Mouse (Mus musculus) heart, embryonic 13.5 days (tissue): ENCODE data around the gene Tcf7. TPM values are rescaled to one million over a fixed set of nuclear protein-coding genes. Genes with fewer than 3 reads are reported as not detected.

Experiments used
- ATAC-seq: fragments of 200-750 bp; cut with Nextera tagmentation; 2 replicates; pipeline ENCODE4 v1.8.0; 2017; ENCODE audit warnings: moderate TSS enrichment; ENCODE audit not compliant: insufficient number of reproducible peaks, low FRiP score, low TSS enrichment; ENCODE audit errors: extremely low read depth
- H3K27ac ChIP-seq: fragments of 300-500 bp; sonication (generic); replicated peaks from 2 replicates; pipeline ENCODE4 v1.5.1; 2015; ENCODE audit warnings: moderate library complexity, mild to moderate bottlenecking, inconsistent platforms
- H3K27me3 ChIP-seq: fragments of 300-500 bp; sonication (generic); replicated peaks from 2 replicates; pipeline ENCODE4 v1.6.1; 2015; ENCODE audit warnings: mild to moderate bottlenecking, inconsistent platforms
- H3K36me3 ChIP-seq: fragments of 300-500 bp; sonication (generic); 2 replicates; pipeline ENCODE4 v1.6.1; 2015; ENCODE audit warnings: mild to moderate bottlenecking, inconsistent platforms
- H3K4me1 ChIP-seq: fragments of 300-500 bp; sonication (generic); 2 replicates; pipeline ENCODE4 v1.6.1; 2015; ENCODE audit warnings: inconsistent platforms
- H3K4me2 ChIP-seq: fragments of 300-500 bp; sonication (generic); 2 replicates; pipeline ENCODE4 v1.6.1; 2015; ENCODE audit warnings: inconsistent platforms, mild to moderate bottlenecking, moderate library complexity
- H3K4me3 ChIP-seq: fragments of 300-500 bp; sonication (generic); 2 replicates; pipeline ENCODE4 v1.5.1; 2015; ENCODE audit warnings: moderate library complexity, mild to moderate bottlenecking, inconsistent platforms
- H3K9ac ChIP-seq: fragments of 300-500 bp; sonication (generic); 2 replicates; pipeline ENCODE4 v1.6.1; 2015; ENCODE audit warnings: inconsistent platforms, mild to moderate bottlenecking, moderate library complexity
- H3K9me3 ChIP-seq: fragments of 300-500 bp; sonication (generic); 2 replicates; pipeline ENCODE4 v1.6.1; 2016; ENCODE audit warnings: inconsistent platforms
- WGBS: fragments of 180-500 bp; shearing (Covaris S2); methylation state at CpG from one replicate; pipeline ENCODE4 v1.1.7; 2015; ENCODE audit warnings: mixed read lengths; 5-methylcytosine and 5-hydroxymethylcytosine counted together
- polyA plus RNA-seq: library from polyadenylated mRNA; unstranded; fragments of >200 nt; fragmentation: Nextera tagmentation; extraction: Ambion mirVana; gene quantifications from 2 replicates; pipeline ENCODE4 v1.2.1, GENCODE M21; 2015

The Tcf7 gene
- polyA plus RNA-seq, 1 experiment from 2014 or later = 4.3 TPM

DNA sequence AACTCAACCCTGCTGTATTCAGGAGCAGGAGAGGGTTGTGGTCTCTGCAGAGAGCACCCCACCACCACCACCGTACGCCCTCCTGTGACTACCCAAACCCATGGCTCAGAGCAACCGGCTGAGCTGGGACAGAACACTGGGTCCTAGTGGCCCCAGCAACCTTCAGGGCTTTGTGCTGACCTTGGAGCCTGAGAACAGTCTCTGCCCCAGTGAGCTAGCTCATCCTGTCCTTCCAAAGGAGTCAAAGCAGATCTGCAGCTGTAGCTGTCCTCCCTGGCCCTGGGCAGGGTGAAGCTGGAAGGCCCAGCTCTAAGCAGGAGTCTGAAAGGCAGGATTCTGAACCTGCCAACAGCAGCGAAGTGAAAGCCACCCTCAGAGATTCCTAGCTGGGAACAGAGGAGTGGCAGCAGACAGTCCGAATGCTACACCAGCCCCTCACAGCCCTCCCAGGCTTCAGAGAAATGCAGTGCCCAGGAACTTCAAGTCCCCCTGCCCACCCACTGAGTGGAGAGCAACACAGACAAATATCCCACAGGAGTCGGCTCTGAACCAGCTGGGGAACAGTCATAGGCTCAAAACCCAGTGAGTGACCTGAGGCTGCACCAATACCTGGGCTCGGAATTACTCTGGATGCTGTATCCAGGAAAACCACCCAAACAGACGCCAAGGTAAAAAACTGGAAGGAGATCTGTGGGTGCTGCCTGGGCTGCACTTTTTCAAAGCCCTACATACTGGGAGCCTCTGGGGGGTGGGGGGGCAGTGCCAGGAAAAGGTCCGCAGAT is 6.8 kb downstream of the Tcf7 start:
- peaks cover 7% of the 10 kb centered on the region; the same call in 1 of the 2 replicates for H3K27me3 ChIP-seq
- no peak overlapping the region for H3K4me3 ChIP-seq
- peaks cover 37% of the 10 kb centered on the region for H3K4me1 ChIP-seq
- H3K9ac ChIP-seq = 0 out of 2 replicates have a peak overlapping the region, but pooled peaks have one; percentile 11
- H3K36me3 ChIP-seq = no peaks in the 10 kb centered on the region
- H3K27ac ChIP-seq = peak overlapping the region; percentile 3; the same call in 1 of the 2 replicates
- no peak overlapping the region for H3K4me2 ChIP-seq
- 78% methylated on average over 9 of the region's 9 CpGs for WGBS
- H3K9me3 ChIP-seq = no peaks in the 10 kb centered on the region
- no peak for ATAC-seq

- Histone ChIP-seq H3K4me3 (no peak overlapping the region), H3K27me3 (0 out of 2 replicates have a peak, but pooled peaks cover 3% of the 10 kb centered on the region), H3K27ac (no peak overlapping the region), H3K9ac (no peak overlapping the region), H3K9me3 (no peaks in the 10 kb centered on the region), H3K36me3 (no peaks in the 10 kb centered on the region), H3K4me1 (peaks cover 37% of the 10 kb centered on the region), H3K4me2 (no peak overlapping the region)
- WGBS = 60% methylated on average over 8 of the region's 8 CpGs
- ATAC-seq = no peak
Observed at GRCm38 (mm10) chr11:52275366-52275765, 7.4 kb downstream of the Tcf7 start.

- H3K27me3 ChIP-seq = no peaks in the 10 kb centered on the region
- H3K4me2 ChIP-seq = no peak overlapping the region
Observed at GRCm38 (mm10) chr11:52274456-52275112, 8.2 kb downstream of the Tcf7 start.

GRCm38 (mm10) chr11:52273942-52274330 is 8.9 kb downstream of the Tcf7 start:
- H3K27ac ChIP-seq = no peak overlapping the region
- no peak overlapping the region for H3K9ac ChIP-seq
- no peak for ATAC-seq
- no peak overlapping the region for H3K4me3 ChIP-seq
- no peaks in the 10 kb centered on the region for H3K9me3 ChIP-seq
- H3K36me3 ChIP-seq = no peaks in the 10 kb centered on the region
- H3K27me3 ChIP-seq = no peaks in the 10 kb centered on the region
- peaks cover 45% of the 10 kb centered on the region for H3K4me1 ChIP-seq
- 82% methylated on average over 4 of the region's 4 CpGs for WGBS
- no peak overlapping the region for H3K4me2 ChIP-seq

More at GRCm38 (mm10) chr11:52274456-52275112, 8.2 kb downstream of the Tcf7 start:
- H3K9ac ChIP-seq = no peak overlapping the region
- no peaks in the 10 kb centered on the region for H3K9me3 ChIP-seq
- no peak for ATAC-seq
- no peak overlapping the region for H3K4me3 ChIP-seq
- no peaks in the 10 kb centered on the region for H3K36me3 ChIP-seq
- H3K27ac ChIP-seq = no peak overlapping the region
- peaks cover 38% of the 10 kb centered on the region for H3K4me1 ChIP-seq
- WGBS = 73% methylated on average over 20 of the region's 20 CpGs

- H3K4me3 ChIP-seq = no peak overlapping the region
- H3K9me3 ChIP-seq = no peaks in the 10 kb centered on the region
- no peaks in the 10 kb centered on the region for H3K36me3 ChIP-seq
- H3K27ac ChIP-seq = peak overlapping the region; percentile 24; the same call in 1 of the 2 replicates
- no peak overlapping the region for H3K4me2 ChIP-seq
- H3K9ac ChIP-seq = 0 out of 2 replicates have a peak overlapping the region, but pooled peaks have one; percentile 28
- peaks cover 50% of the 10 kb centered on the region for H3K4me1 ChIP-seq
- H3K27me3 ChIP-seq = no peaks in the 10 kb centered on the region
- 60% methylated on average over 11 of the region's 11 CpGs for WGBS
- ATAC-seq = no peak
Observed at GRCm38 (mm10) chr11:52273183-52273941, 9.5 kb downstream of the Tcf7 start.

DNA sequence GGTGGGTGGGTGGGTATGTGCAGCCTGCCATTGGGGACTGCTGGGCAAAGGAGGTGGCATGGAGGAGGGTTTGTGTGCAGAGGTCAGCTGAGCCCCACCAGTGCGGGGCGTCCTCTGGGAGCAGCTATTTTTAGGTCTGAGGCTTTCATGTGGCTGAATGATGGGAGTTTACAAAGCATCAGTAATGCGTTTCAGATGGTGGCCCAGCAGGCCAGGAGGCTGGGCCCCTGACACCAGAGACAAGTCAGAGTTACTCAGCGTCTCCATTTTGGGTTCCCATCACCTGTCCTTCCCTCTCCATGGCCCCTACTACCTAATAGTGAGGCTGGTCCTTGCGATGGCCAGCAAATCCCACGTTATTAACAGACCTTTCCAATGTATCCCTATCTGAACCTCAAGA is 10.2 kb downstream of the Tcf7 start:
- no peaks in the 10 kb centered on the region for H3K27me3 ChIP-seq
- no peak overlapping the region for H3K4me2 ChIP-seq
- no peaks in the 10 kb centered on the region for H3K9me3 ChIP-seq
- peaks cover 58% of the 10 kb centered on the region for H3K4me1 ChIP-seq
- no peak for ATAC-seq
- H3K27ac ChIP-seq = peak overlapping the region; percentile 24; the same call in 1 of the 2 replicates
- WGBS = 50% methylated on average over 6 of the region's 6 CpGs
- no peaks in the 10 kb centered on the region for H3K36me3 ChIP-seq
- 0 out of 2 replicates have a peak overlapping the region, but pooled peaks have one; percentile 48 for H3K9ac ChIP-seq
- no peak overlapping the region for H3K4me3 ChIP-seq

DNA sequence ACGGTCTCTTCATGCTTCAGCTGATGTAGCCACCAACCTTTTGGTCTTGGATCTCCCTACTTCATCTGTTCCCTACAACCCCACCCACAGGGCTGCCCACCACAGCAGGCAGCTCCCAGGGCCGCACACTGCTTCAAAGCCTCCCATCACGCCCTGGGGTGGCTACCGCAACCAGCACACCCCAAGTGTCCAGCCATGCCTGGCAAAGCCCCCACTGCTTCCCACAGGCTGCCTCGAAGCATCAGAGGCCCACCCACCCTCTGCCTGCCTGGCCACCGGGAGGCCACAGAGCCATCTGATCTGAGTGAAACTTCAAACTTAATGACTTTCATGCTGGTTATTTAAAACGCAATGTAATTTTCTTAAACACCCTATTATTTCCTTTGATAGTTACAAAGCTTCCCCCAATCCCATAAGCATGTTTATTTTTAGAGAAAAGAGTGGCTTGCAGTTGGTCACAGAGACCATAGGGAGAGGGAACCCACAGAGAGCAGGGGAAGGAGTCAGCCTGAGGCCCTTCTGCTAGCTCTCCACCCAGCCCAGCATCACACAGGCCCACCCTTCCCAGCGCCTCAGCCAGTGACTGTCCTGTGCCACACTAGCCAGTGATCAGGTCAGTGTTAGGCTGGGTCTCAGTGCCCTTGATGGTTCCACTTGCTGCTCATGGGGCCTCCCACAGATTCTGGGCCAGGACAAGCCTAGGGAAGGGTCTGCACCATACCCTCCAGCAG is 10.9 kb downstream of the Tcf7 start:
- H3K4me3 ChIP-seq = no peak overlapping the region
- H3K4me2 ChIP-seq = no peak overlapping the region
- H3K27me3 ChIP-seq = no peaks in the 10 kb centered on the region
- peaks cover 62% of the 10 kb centered on the region for H3K4me1 ChIP-seq
- no peak for ATAC-seq
- H3K9ac ChIP-seq = peak overlapping the region; percentile 48; the same call in 1 of the 2 replicates
- no peaks in the 10 kb centered on the region for H3K36me3 ChIP-seq
- H3K9me3 ChIP-seq = no peaks in the 10 kb centered on the region
- H3K27ac ChIP-seq = no peak overlapping the region
- WGBS = 77% methylated on average over 8 of the region's 8 CpGs

DNA sequence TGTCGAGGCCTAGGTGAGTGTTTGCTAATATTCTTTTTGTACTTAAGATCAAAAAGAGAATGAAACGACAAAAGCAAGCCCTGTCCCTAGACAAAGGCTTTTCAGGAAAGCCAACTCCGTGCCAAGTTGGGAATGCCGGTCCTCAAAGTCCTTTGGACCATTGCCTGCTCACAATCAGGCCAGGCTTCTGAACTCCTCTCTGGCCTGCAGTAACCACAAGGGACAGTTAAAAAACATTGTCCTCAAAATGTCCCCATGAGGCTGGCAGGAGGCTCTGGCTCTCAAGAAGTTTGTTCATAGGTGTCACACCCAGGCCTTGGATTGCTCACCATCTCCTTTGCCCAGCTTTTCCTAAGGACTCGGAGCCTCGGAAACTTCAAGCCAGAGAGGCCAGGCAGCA is 13.0 kb downstream of the Tcf7 start:
- peaks cover 70% of the 10 kb centered on the region for H3K4me1 ChIP-seq
- no peak overlapping the region for H3K4me3 ChIP-seq
- H3K27ac ChIP-seq = no peak overlapping the region
- no peak overlapping the region for H3K4me2 ChIP-seq
- no peaks in the 10 kb centered on the region for H3K27me3 ChIP-seq
- no peaks in the 10 kb centered on the region for H3K9me3 ChIP-seq
- no peak overlapping the region for H3K9ac ChIP-seq
- no peaks in the 10 kb centered on the region for H3K36me3 ChIP-seq
- no peak for ATAC-seq
- WGBS = 78% methylated on average over 6 of the region's 6 CpGs

- Histone ChIP-seq H3K4me2 (no peak overlapping the region), H3K36me3 (no peaks in the 10 kb centered on the region), H3K27me3 (no peaks in the 10 kb centered on the region), H3K4me1 (peaks cover 60% of the 10 kb centered on the region), H3K27ac (0 out of 2 replicates have a peak overlapping the region, but pooled peaks have one; percentile 20), H3K4me3 (no peak overlapping the region), H3K9me3 (no peaks in the 10 kb centered on the region), H3K9ac (no peak overlapping the region)
- whole genome bisulfite sequencing = 41% methylated on average over 7 of the region's 7 CpGs
- 0 out of 2 replicates have a peak, but pooled peaks have one; percentile 12 for ATAC-seq
Observed at GRCm38 (mm10) chr11:52268104-52268835, 14.5 kb downstream of the Tcf7 start.

- H3K9ac ChIP-seq = no peak overlapping the region
- H3K36me3 ChIP-seq = no peaks in the 10 kb centered on the region
- no peak overlapping the region for H3K4me3 ChIP-seq
- peaks cover 50% of the 10 kb centered on the region for H3K4me1 ChIP-seq
- WGBS = 82% methylated on average over 5 of the region's 5 CpGs
- H3K4me2 ChIP-seq = no peak overlapping the region
- ATAC-seq = no peak
- H3K27ac ChIP-seq = no peak overlapping the region
- H3K9me3 ChIP-seq = no peaks in the 10 kb centered on the region
- H3K27me3 ChIP-seq = no peaks in the 10 kb centered on the region
Observed at GRCm38 (mm10) chr11:52267271-52267670, 15.5 kb downstream of the Tcf7 start.
